18 mouse cellular contexts compared by ENCODE assay signal in genomic region chr16:84117556-84117955, GRCm38 (mm10).
DNase-seq lines count a peak whose midpoint lies in the region; ATAC-seq and TF ChIP-seq lines count a peak whose summit lies in the region.
"Had no signal": no experiment of that assay in that cellular context is flagged by ENCODE, and none has a peak within 500 bp of the region (broad histone marks: within the 10 kb centered on the region; RNA-seq: fewer than 3 reads in every experiment).

No protein-coding gene starts in this region.

- H3K4me2 ChIP-seq in lung, postnatal 0 days (replicated peaks; ENCODE audit: low read depth, low read length) = no peak overlapping the region
- H3K4me2 ChIP-seq: forebrain, embryonic 13.5 days; heart, embryonic 12.5 days; hindbrain, embryonic 14.5 days had no signal

- H3K4me1 ChIP-seq in lung, postnatal 0 days (ENCODE audit: insufficient read depth, low read depth, low read length) = no peaks in the 10 kb centered on the region
- H3K4me1 ChIP-seq: embryonic facial prominence, embryonic 10.5 days; forebrain, embryonic 13.5 days; heart, embryonic 12.5 days; hindbrain, embryonic 10.5 days had no signal

- 72% methylated on average over 3 of the region's 3 CpGs for WGBS in lung, postnatal 0 days

- no peaks in the 10 kb centered on the region for H3K9me3 ChIP-seq in lung, postnatal 0 days (ENCODE audit: low read length)
- H3K9me3 ChIP-seq: embryonic facial prominence, embryonic 10.5 days; forebrain, embryonic 13.5 days; heart, embryonic 12.5 days; hindbrain, embryonic 10.5 days had no signal

- ATAC-seq in lung, postnatal 0 days = no peak
- ATAC-seq: forebrain, embryonic 13.5 days; forebrain, postnatal 0 days had no signal

- intact Hi-C loops in left cerebral cortex, adult 2 months (cut with DNase I) = loop anchor here (5.0 to 10.0 kb wide), 4 partner anchors 695 to 1683 kb away; no protein-coding TSS in a partner anchor
- intact Hi-C loops in left cerebral cortex, postnatal 4 days (cut with DNase I) = no loop called here
- intact Hi-C loops in left cerebral cortex, postnatal 25 days (cut with DNase I) = loop anchor here (5.0 to 10.0 kb wide), 4 partner anchors 473 to 1685 kb away; no protein-coding TSS in a partner anchor

- H3K9ac ChIP-seq in lung, postnatal 0 days (replicated peaks; ENCODE audit: low read depth) = no peak overlapping the region
- H3K9ac ChIP-seq: forebrain, embryonic 13.5 days; forebrain, postnatal 0 days; heart, embryonic 12.5 days; hindbrain, embryonic 14.5 days had no signal

- H3K36me3 ChIP-seq in lung, postnatal 0 days (ENCODE audit: insufficient read depth, low read length) = no peaks in the 10 kb centered on the region
- H3K36me3 ChIP-seq: embryonic facial prominence, embryonic 10.5 days; heart, embryonic 12.5 days; hindbrain, embryonic 10.5 days had no signal

- H3K27ac ChIP-seq in left cerebral cortex, adult 2 months = peak overlapping the region; percentile 48; the same call in 1 of the 2 replicates
- no peak overlapping the region for H3K27ac ChIP-seq in lung, postnatal 0 days (ENCODE audit: low read length)
- H3K27ac ChIP-seq: embryonic facial prominence, embryonic 10.5 days; forebrain, embryonic 13.5 days; heart, adult 2 months; hindbrain, embryonic 10.5 days; hindbrain, embryonic 14.5 days had no signal

- TF ChIP-seq CTCF in left cerebral cortex, adult 2 months (IDR thresholded peaks at IDR 0.05) = no peak
- TF ChIP-seq CTCF in lung, postnatal 0 days (IDR thresholded peaks at IDR 0.05) = no peak

- no peaks in the 10 kb centered on the region for H3K27me3 ChIP-seq in lung, postnatal 0 days (replicated peaks; ENCODE audit: insufficient read depth, low read length)
- H3K27me3 ChIP-seq: forebrain, embryonic 13.5 days; heart, embryonic 12.5 days had no signal

- TF ChIP-seq EP300 in lung, postnatal 0 days (IDR thresholded peaks at IDR 0.05) = no peak

- H3K4me3 ChIP-seq in left cerebral cortex, adult 2 months = no peak overlapping the region
- H3K4me3 ChIP-seq in lung, postnatal 0 days (ENCODE audit: low read depth, low read length) = no peak overlapping the region
- H3K4me3 ChIP-seq: embryonic facial prominence, embryonic 10.5 days; forebrain, embryonic 13.5 days; heart, adult 2 months; heart, embryonic 12.5 days; hindbrain, embryonic 10.5 days had no signal

- DNase-seq in left cerebral cortex, adult 2 months (ENCODE audit: extremely low spot score in 1 of 2, low spot score in 2 of 2) = no peak
- DNase-seq in left cerebral cortex, postnatal 4 days = no peak
- peak; percentile 75 for DNase-seq in brain, adult 2 months (ENCODE audit: low read depth, low spot score)
- peak; percentile 18 to 84 for DNase-seq in left cerebral cortex, postnatal 25 days (ENCODE audit: low spot score in 2 of 2)
- DNase-seq in telencephalon, adult 2 months (ENCODE audit: low read depth, low spot score) = peak; percentile 59
- DNase-seq in lung, postnatal 0 days (ENCODE audit: low spot score) = no peak
- DNase-seq: adrenal gland, adult 2 months; adrenal gland, postnatal 25 days; cerebellum, adult 2 months; cerebellum, postnatal 10 days; forebrain, postnatal 0 days; gastrocnemius, postnatal 14 days; heart, adult 2 months had no signal

Comparison
In these comparisons a context has a peak if more than half of its experiments do, and no peak if none do; other contexts are left out.
1. DNase-seq: peak in brain, adult 2 months (single experiment), left cerebral cortex, postnatal 25 days (2 of 2) and telencephalon, adult 2 months (single experiment); none in left cerebral cortex, adult 2 months (0 of 2), left cerebral cortex, postnatal 4 days (single experiment) and lung, postnatal 0 days (single experiment).